ENCODE assay signal across 7 mouse cellular contexts in genomic region chr19:59260718-59261442, GRCm38 (mm10). TPM values are rescaled to one million over a fixed set of nuclear protein-coding genes. Genes with fewer than 3 reads are reported as not detected.
A peak's percentile ranks its signal among the peaks of the same experiment; 100 is the strongest.
DNase-seq lines count a peak whose midpoint lies in the region; ATAC-seq and TF ChIP-seq lines count a peak whose summit lies in the region.

TSS of gene Slc18a2 (plus strand) at chr19:59260896.

- under 1% methylated on average over 55 of the region's 55 CpGs for WGBS in embryonic facial prominence, embryonic 15.5 days
- WGBS in intestine, embryonic 15.5 days, result 2% methylated on average over 55 of the region's 55 CpGs
- WGBS in midbrain, embryonic 14.5 days, result 1% methylated on average over 55 of the region's 55 CpGs
- 1% methylated on average over 55 of the region's 55 CpGs for WGBS in cerebellum, adult 2 months

- H3K4me1 ChIP-seq in G1E (ENCODE audit: insufficient read depth, low read depth, low read length), result peaks cover 13% of the 10 kb centered on the region
- H3K4me1 ChIP-seq in embryonic facial prominence, embryonic 15.5 days, result peaks cover 11% of the 10 kb centered on the region; the same call in 1 of the 2 replicates
- H3K4me1 ChIP-seq in intestine, embryonic 15.5 days (replicated peaks), result peaks cover 9% of the 10 kb centered on the region
- H3K4me1 ChIP-seq in midbrain, embryonic 14.5 days (ENCODE audit: control insufficient read depth, insufficient read depth, low read length), result peaks cover 12% of the 10 kb centered on the region; the same call in 1 of the 2 replicates
- H3K4me1 ChIP-seq in cerebellum, adult 2 months (ENCODE audit: control insufficient read depth, insufficient read depth, low read length), result no peaks in the 10 kb centered on the region

- H3K27ac ChIP-seq in embryonic facial prominence, embryonic 15.5 days (replicated peaks), result no peak within 1 kb of the TSS
- H3K27ac ChIP-seq in intestine, embryonic 15.5 days, result no peak within 1 kb of the TSS
- H3K27ac ChIP-seq in midbrain, embryonic 14.5 days (replicated peaks; ENCODE audit: low read depth, low read length), result 0 out of 2 replicates have a peak within 1 kb of the TSS, but pooled peaks have one; percentile 37
- H3K27ac ChIP-seq in cerebellum, adult 2 months (ENCODE audit: insufficient read depth, low read length), result no peak within 1 kb of the TSS

- H3K9ac ChIP-seq in embryonic facial prominence, embryonic 15.5 days, result no peak within 1 kb of the TSS
- H3K9ac ChIP-seq in intestine, embryonic 15.5 days, result peak within 1 kb of the TSS; percentile 36
- H3K9ac ChIP-seq in midbrain, embryonic 14.5 days (replicated peaks; ENCODE audit: low read length), result peak within 1 kb of the TSS; percentile 53

- peak within 1 kb of the TSS; percentile 86 for H3K4me2 ChIP-seq in embryonic facial prominence, embryonic 15.5 days (replicated peaks)
- peak within 1 kb of the TSS; percentile 92 for H3K4me2 ChIP-seq in intestine, embryonic 15.5 days (replicated peaks)
- H3K4me2 ChIP-seq in midbrain, embryonic 14.5 days (ENCODE audit: low read length), result peak within 1 kb of the TSS; percentile 72

- TF ChIP-seq POLR2A in cerebellum, adult 2 months (IDR thresholded peaks at IDR 0.05; ENCODE audit: borderline replicate concordance, insufficient read depth, low read length), result no peak

- peaks cover 26% of the 10 kb centered on the region for H3K27me3 ChIP-seq in G1E (ENCODE audit: insufficient read depth, low read length)
- peaks cover 18% of the 10 kb centered on the region; the same call in 1 of the 2 replicates for H3K27me3 ChIP-seq in embryonic facial prominence, embryonic 15.5 days
- peaks cover 6% of the 10 kb centered on the region; the same call in 1 of the 2 replicates for H3K27me3 ChIP-seq in intestine, embryonic 15.5 days (replicated peaks)
- peaks cover 28% of the 10 kb centered on the region; the same call in 1 of the 2 replicates for H3K27me3 ChIP-seq in midbrain, embryonic 14.5 days (ENCODE audit: control insufficient read depth, insufficient read depth, low read length)
- no peaks in the 10 kb centered on the region for H3K27me3 ChIP-seq in cerebellum, adult 2 months (ENCODE audit: control insufficient read depth, insufficient read depth, low read length)

- TF ChIP-seq CTCF in G1E (IDR thresholded peaks at IDR 0.05; ENCODE audit: low read depth, low read length), result no peak
- TF ChIP-seq CTCF in cerebellum, adult 2 months (IDR thresholded peaks at IDR 0.05; ENCODE audit: borderline replicate concordance, insufficient read depth, low read depth, low read length), result no peak

- DNase-seq in G1E (ENCODE audit: low spot score), result no peak
- peak; percentile 66 for DNase-seq in midbrain, embryonic 14.5 days
- DNase-seq in cerebellum, adult 2 months, result no peak
- no peak for DNase-seq in layer of hippocampus, adult 11-12 months (ENCODE audit: low spot score)

- 0 out of 2 replicates have a peak, but pooled peaks cover 2% of the 10 kb centered on the region for H3K9me3 ChIP-seq in G1E (replicated peaks)
- H3K9me3 ChIP-seq in embryonic facial prominence, embryonic 15.5 days (replicated peaks), result no peaks in the 10 kb centered on the region
- H3K9me3 ChIP-seq in intestine, embryonic 15.5 days, result no peaks in the 10 kb centered on the region
- H3K9me3 ChIP-seq in midbrain, embryonic 14.5 days (ENCODE audit: control insufficient read depth, low read length), result peaks cover 7% of the 10 kb centered on the region

- H3K4me3 ChIP-seq in G1E (ENCODE audit: low read depth, low read length), result peak within 1 kb of the TSS; percentile 45; the same call in 1 of the 2 replicates
- H3K4me3 ChIP-seq in embryonic facial prominence, embryonic 15.5 days (replicated peaks), result peak within 1 kb of the TSS; percentile 43
- H3K4me3 ChIP-seq in intestine, embryonic 15.5 days (replicated peaks), result peak within 1 kb of the TSS; percentile 41
- peak within 1 kb of the TSS; percentile 41 for H3K4me3 ChIP-seq in midbrain, embryonic 14.5 days (replicated peaks; ENCODE audit: low read depth, low read length)
- no peak within 1 kb of the TSS for H3K4me3 ChIP-seq in cerebellum, adult 2 months (replicated peaks; ENCODE audit: insufficient read depth, low read depth, low read length)

- ATAC-seq in CD4-positive, CD25-positive, alpha-beta regulatory T cell, adult 4 months, result no peak
- ATAC-seq in G1E (ENCODE audit: extremely low read depth, insufficient number of reproducible peaks, low FRiP score, poor library complexity, severe bottlenecking), result no peak
- ATAC-seq in embryonic facial prominence, embryonic 15.5 days (ENCODE audit: insufficient number of reproducible peaks, low FRiP score, low TSS enrichment, low read depth), result peak; percentile 73; the same call in 1 of the 2 replicates
- peak; percentile 77 for ATAC-seq in intestine, embryonic 15.5 days
- ATAC-seq in midbrain, embryonic 14.5 days (ENCODE audit: low FRiP score, low TSS enrichment), result peak; percentile 68

- H3K36me3 ChIP-seq in G1E (replicated peaks), result no peaks in the 10 kb centered on the region
- H3K36me3 ChIP-seq in embryonic facial prominence, embryonic 15.5 days, result no peaks in the 10 kb centered on the region
- H3K36me3 ChIP-seq in intestine, embryonic 15.5 days, result no peaks in the 10 kb centered on the region
- H3K36me3 ChIP-seq in midbrain, embryonic 14.5 days (ENCODE audit: control insufficient read depth, insufficient read depth, low read length), result no peaks in the 10 kb centered on the region

RNA-seq across cellular contexts. Expression of gene Slc18a2, which starts in this region (rescaled TPM):
- 10 to 100 TPM; 21.1 to 28.6 TPM for polyA plus RNA-seq in CD4-positive, CD25-positive, alpha-beta regulatory T cell, adult 4 months (2017; shearing (Covaris generic))
- total RNA-seq in G1E (2014; fragmentation: Nextera tagmentation) (0.30 TPM in 1 of 2 replicates, not detected in the other), G1E (2017) (0.35 and 0.44 TPM in 2 replicates)
- polyA plus RNA-seq in G1E (2012), result 0.02 and 0.04 TPM in 2 replicates
- polyA plus RNA-seq in embryonic facial prominence, embryonic 15.5 days (2015; fragmentation: Nextera tagmentation; extraction: Ambion mirVana), result 7.9 and 8.6 TPM in 2 replicates
- polyA plus RNA-seq in intestine, embryonic 15.5 days (2015; fragmentation: Nextera tagmentation; extraction: Ambion mirVana), result 9.1 and 10.3 TPM in 2 replicates
- polyA plus RNA-seq in midbrain, embryonic 14.5 days (2014; fragmentation: Nextera tagmentation; extraction: Ambion mirVana), result 18.9 and 23.0 TPM in 2 replicates
- polyA plus RNA-seq in cerebellum, adult 2 months (2012; rRNA removed), result 5.1 and 5.2 TPM in 2 replicates

Comparison
In these comparisons a context has a peak if more than half of its experiments do, and no peak if none do; other contexts are left out.
1. ATAC-seq: peak in embryonic facial prominence, embryonic 15.5 days (single experiment), intestine, embryonic 15.5 days (single experiment) and midbrain, embryonic 14.5 days (single experiment); none in CD4-positive, CD25-positive, alpha-beta regulatory T cell, adult 4 months (single experiment) and G1E (single experiment).
2. Peak in every context shown above with its lines, with median percentiles within 50 percentile points of each other: H3K4me2 ChIP-seq.